Mouse (Mus musculus) embryonic facial prominence, embryonic 15.5 days (tissue): Measurements from ENCODE around the gene Aanat. TPM values are rescaled to one million over a fixed set of nuclear protein-coding genes. Genes with fewer than 3 reads are reported as not detected.

Source experiments
- ATAC-seq: fragments of 200-750 bp; cut with Nextera tagmentation; 2 replicates; pipeline ENCODE4 v1.8.0; 2017; ENCODE audit warnings: low read depth, moderate TSS enrichment; ENCODE audit not compliant: insufficient number of reproducible peaks, low FRiP score, low TSS enrichment
- H3K27ac ChIP-seq: fragments of 300-500 bp; sonication (generic); replicated peaks from 2 replicates; pipeline ENCODE4 v1.5.1; 2015; ENCODE audit warnings: mild to moderate bottlenecking, inconsistent platforms
- H3K27me3 ChIP-seq: fragments of 300-500 bp; sonication (generic); 2 replicates; pipeline ENCODE4 v1.6.1; 2015; ENCODE audit warnings: inconsistent platforms
- H3K36me3 ChIP-seq: fragments of 300-500 bp; sonication (generic); 2 replicates; pipeline ENCODE4 v1.6.1; 2015; ENCODE audit warnings: mild to moderate bottlenecking, inconsistent platforms
- H3K4me1 ChIP-seq: fragments of 300-500 bp; sonication (generic); 2 replicates; pipeline ENCODE4 v1.6.1; 2015; ENCODE audit warnings: inconsistent platforms
- H3K4me2 ChIP-seq: fragments of 300-500 bp; sonication (generic); replicated peaks from 2 replicates; pipeline ENCODE4 v1.6.1; 2015; ENCODE audit warnings: mild to moderate bottlenecking, inconsistent platforms
- H3K4me3 ChIP-seq: fragments of 300-500 bp; sonication (generic); replicated peaks from 2 replicates; pipeline ENCODE4 v1.5.1; 2015; ENCODE audit warnings: mild to moderate bottlenecking, inconsistent platforms
- H3K9ac ChIP-seq: fragments of 300-500 bp; sonication (generic); 2 replicates; pipeline ENCODE4 v1.6.1; 2015; ENCODE audit warnings: inconsistent platforms
- H3K9me3 ChIP-seq: fragments of 300-500 bp; sonication (generic); replicated peaks from 2 replicates; pipeline ENCODE4 v1.6.1; 2016; ENCODE audit warnings: inconsistent platforms
- WGBS: fragments of 180-500 bp; shearing (Covaris S2); methylation state at CpG from one replicate; pipeline ENCODE4 v1.1.7; 2015; 5-methylcytosine and 5-hydroxymethylcytosine counted together
- polyA plus RNA-seq: library from polyadenylated mRNA; unstranded; fragments of >200 nt; fragmentation: Nextera tagmentation; extraction: Ambion mirVana; gene quantifications from 2 replicates; pipeline ENCODE4 v1.2.1, GENCODE M21; 2015

The Aanat gene
- polyA plus RNA-seq, 1 experiment from 2014 or later = not detected

DNA sequence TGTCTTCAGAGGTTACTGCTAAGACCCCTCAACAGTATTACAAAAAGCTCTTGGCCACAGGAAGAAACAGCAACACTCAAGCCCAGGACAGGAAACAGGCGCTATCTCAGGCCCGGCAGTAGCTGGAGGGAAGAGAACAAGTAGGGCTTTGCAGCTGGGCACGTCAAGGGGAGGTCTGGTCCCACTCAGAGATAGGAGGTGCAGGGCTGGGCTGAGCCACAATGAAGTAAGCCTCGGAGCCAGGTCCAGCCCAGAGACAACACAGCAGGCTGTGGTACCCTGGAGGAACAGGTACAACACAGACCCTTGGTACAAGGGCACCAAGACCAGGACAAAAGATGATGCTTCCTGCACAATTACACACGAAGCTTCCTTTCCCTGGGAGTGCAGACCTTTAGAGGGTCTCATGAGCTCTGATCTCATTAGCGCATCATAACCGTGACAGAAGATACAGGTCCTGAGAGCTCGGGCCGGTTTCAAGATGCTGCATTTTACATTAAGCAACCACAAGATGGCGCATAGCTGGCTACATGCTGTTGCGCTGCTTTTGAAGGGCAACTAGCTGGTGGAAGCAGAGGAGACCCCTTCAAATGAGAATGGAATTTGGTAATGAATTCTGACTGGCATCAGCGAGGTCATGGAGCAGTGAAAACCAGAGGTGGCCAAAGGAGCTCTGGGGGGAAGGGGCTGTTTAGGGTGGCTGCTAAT is 31.9 kb upstream of the Aanat start:
- 40% methylated on average over 12 of the region's 12 CpGs for WGBS
- Histone ChIP-seq H3K27ac (no peak overlapping the region), H3K36me3 (peaks cover 4% of the 10 kb centered on the region; the same call in 1 of the 2 replicates), H3K9ac (no peak overlapping the region), H3K4me2 (no peak overlapping the region), H3K4me1 (peaks cover 30% of the 10 kb centered on the region), H3K27me3 (no peaks in the 10 kb centered on the region), H3K4me3 (no peak overlapping the region), H3K9me3 (no peaks in the 10 kb centered on the region)
- no peak for ATAC-seq

DNA sequence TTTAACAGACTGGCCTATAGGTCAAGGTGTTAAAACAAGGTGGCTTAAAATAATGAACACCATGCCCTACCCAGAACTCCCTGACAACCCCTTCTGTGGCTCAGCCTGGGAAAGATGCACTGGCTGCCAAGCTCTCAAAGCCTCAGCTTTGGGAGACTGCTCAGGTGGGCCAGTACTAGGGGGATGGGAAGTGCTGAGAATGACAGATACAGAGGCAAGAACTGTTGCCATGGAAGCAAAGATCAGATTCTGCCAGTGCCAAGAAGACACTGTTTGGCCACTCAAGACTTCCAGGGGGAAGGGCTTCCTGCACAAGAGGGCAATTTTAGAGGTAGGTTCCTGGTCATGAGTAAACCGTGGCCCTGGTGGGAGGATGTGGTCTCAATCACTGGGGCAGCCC is 30.7 kb upstream of the Aanat start:
- ATAC-seq = no peak
- H3K9me3 ChIP-seq = no peaks in the 10 kb centered on the region
- H3K27ac ChIP-seq = no peak overlapping the region
- H3K4me2 ChIP-seq = no peak overlapping the region
- no peaks in the 10 kb centered on the region for H3K27me3 ChIP-seq
- peaks cover 4% of the 10 kb centered on the region; the same call in 1 of the 2 replicates for H3K36me3 ChIP-seq
- H3K4me1 ChIP-seq = peaks cover 21% of the 10 kb centered on the region
- H3K4me3 ChIP-seq = no peak overlapping the region
- H3K9ac ChIP-seq = no peak overlapping the region
- 63% methylated on average over 1 of the region's 1 CpGs for WGBS

- ATAC-seq = no peak
- Histone ChIP-seq H3K4me1 (peaks cover 13% of the 10 kb centered on the region), H3K27ac (no peak overlapping the region), H3K9me3 (no peaks in the 10 kb centered on the region), H3K36me3 (peaks cover 4% of the 10 kb centered on the region; the same call in 1 of the 2 replicates), H3K4me3 (no peak overlapping the region), H3K9ac (no peak overlapping the region), H3K4me2 (no peak overlapping the region), H3K27me3 (no peaks in the 10 kb centered on the region)
- 58% methylated on average over 6 of the region's 6 CpGs for WGBS
These were observed 29.9 kb upstream of the Aanat start for GRCm38 (mm10) chr11:116556308-116556707.

- H3K9ac ChIP-seq = no peak overlapping the region
- ATAC-seq = no peak
- peaks cover 14% of the 10 kb centered on the region for H3K4me1 ChIP-seq
- H3K36me3 ChIP-seq = no peaks in the 10 kb centered on the region
- no peak overlapping the region for H3K4me2 ChIP-seq
- H3K4me3 ChIP-seq = no peak overlapping the region
- 61% methylated on average over 7 of the region's 7 CpGs for WGBS
- H3K27ac ChIP-seq = no peak overlapping the region
- no peaks in the 10 kb centered on the region for H3K9me3 ChIP-seq
- H3K27me3 ChIP-seq = no peaks in the 10 kb centered on the region
These were observed 20.8 kb upstream of the Aanat start for GRCm38 (mm10) chr11:116565283-116566041.

- no peak overlapping the region for H3K9ac ChIP-seq
- H3K9me3 ChIP-seq = no peaks in the 10 kb centered on the region
- ATAC-seq = no peak
- no peak overlapping the region for H3K4me2 ChIP-seq
- H3K27me3 ChIP-seq = no peaks in the 10 kb centered on the region
- H3K4me1 ChIP-seq = peaks cover 21% of the 10 kb centered on the region
- WGBS = 59% methylated on average over 8 of the region's 8 CpGs
- H3K36me3 ChIP-seq = no peaks in the 10 kb centered on the region
- H3K4me3 ChIP-seq = no peak overlapping the region
- H3K27ac ChIP-seq = no peak overlapping the region
These were observed 18.7 kb upstream of the Aanat start for GRCm38 (mm10) chr11:116567531-116567930.

DNA sequence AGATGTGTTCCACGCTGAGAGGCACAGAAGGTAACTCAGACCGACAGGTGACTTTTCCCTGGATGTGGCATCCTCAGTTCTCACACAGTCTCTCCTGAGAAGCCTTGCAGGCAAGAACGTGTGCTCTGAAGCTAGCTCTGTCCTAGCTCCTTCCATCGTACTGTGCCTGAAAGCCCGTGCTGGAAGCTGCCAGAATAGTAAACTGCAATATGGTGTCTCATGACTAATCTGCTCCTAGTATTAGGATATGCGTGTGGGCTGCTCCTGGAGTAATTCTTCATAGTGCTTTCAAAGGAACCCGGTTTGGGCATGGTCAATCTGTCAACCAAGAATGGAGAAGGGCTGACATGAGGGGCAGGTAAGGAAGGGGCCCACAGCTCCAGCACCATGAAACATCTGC is 15.4 kb upstream of the Aanat start:
- 81% methylated on average over 7 of the region's 7 CpGs for WGBS
- no peak for ATAC-seq

DNA sequence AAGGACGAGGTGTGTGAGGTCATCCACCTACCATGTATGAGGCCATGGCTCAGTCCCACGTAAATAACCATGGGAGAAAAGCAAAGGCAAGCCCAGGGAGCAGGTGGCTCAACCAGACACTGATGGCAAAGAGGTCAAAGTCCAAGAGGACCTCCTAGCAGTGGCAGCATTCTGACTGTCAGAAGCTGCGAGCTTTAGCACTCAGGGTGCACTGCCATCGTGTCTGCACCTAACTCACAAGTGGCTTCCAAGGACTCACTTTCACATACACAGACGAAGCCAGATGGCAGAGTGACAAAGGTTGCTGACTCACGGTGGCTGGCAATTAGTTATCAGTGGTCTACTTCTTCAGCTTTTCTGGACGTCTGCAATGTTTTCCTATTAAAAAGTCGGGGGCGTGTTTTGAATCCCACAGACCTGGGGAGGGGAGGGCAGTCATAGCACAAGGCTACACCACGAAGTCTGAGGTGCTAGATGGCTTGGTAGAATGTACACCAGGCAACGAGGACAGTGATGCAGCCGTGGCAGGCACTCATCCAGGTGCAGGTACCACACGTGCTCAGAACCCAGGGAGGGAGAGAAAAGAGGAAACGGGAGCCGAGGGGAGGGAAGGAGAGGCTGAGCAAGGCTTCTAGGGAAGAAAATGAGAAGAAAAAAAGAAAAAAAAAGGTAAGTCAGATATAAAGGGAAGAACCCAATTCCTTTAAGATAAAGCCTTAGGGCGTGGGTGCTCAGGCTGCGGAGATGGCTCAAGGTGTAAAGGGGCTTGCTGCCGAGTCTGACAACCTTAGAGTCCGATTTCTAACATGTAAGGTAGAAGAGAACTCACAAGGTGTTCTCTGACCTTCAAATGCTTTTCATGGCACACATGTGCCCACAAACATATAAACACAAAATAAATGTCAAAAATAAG is 14.2 kb upstream of the Aanat start:
- H3K27me3 ChIP-seq = no peaks in the 10 kb centered on the region
- 0 out of 2 replicates have a peak overlapping the region, but pooled peaks have one; percentile 18 for H3K27ac ChIP-seq
- H3K4me3 ChIP-seq = no peak overlapping the region
- ATAC-seq = no peak
- no peaks in the 10 kb centered on the region for H3K9me3 ChIP-seq
- peaks cover 53% of the 10 kb centered on the region for H3K4me1 ChIP-seq
- no peaks in the 10 kb centered on the region for H3K36me3 ChIP-seq
- no peak overlapping the region for H3K4me2 ChIP-seq
- WGBS = 81% methylated on average over 19 of the region's 19 CpGs
- no peak overlapping the region for H3K9ac ChIP-seq

More for the DNA sequence above, 15.4 kb upstream of the Aanat start:
- Histone ChIP-seq H3K9me3 (no peaks in the 10 kb centered on the region), H3K27ac (no peak overlapping the region), H3K36me3 (no peaks in the 10 kb centered on the region), H3K9ac (no peak overlapping the region), H3K4me3 (no peak overlapping the region), H3K27me3 (no peaks in the 10 kb centered on the region), H3K4me1 (peaks cover 43% of the 10 kb centered on the region), H3K4me2 (no peak overlapping the region)

- H3K4me1 ChIP-seq = peaks cover 48% of the 10 kb centered on the region
- H3K9me3 ChIP-seq = no peaks in the 10 kb centered on the region
- no peak for ATAC-seq
- H3K4me3 ChIP-seq = no peak overlapping the region
- no peaks in the 10 kb centered on the region for H3K36me3 ChIP-seq
- H3K27ac ChIP-seq = 0 out of 2 replicates have a peak overlapping the region, but pooled peaks have one; percentile 18
- no peak overlapping the region for H3K4me2 ChIP-seq
- no peaks in the 10 kb centered on the region for H3K27me3 ChIP-seq
- WGBS = 42% methylated on average over 12 of the region's 12 CpGs
- H3K9ac ChIP-seq = no peak overlapping the region
These were observed 13.3 kb upstream of the Aanat start for GRCm38 (mm10) chr11:116572756-116573543.

- ATAC-seq = no peak
- H3K4me3 ChIP-seq = no peak overlapping the region
- no peaks in the 10 kb centered on the region for H3K9me3 ChIP-seq
- H3K4me1 ChIP-seq = peaks cover 47% of the 10 kb centered on the region
- 58% methylated on average over 6 of the region's 6 CpGs for WGBS
- H3K27ac ChIP-seq = no peak overlapping the region
- H3K27me3 ChIP-seq = no peaks in the 10 kb centered on the region
- no peaks in the 10 kb centered on the region for H3K36me3 ChIP-seq
- no peak overlapping the region for H3K9ac ChIP-seq
- H3K4me2 ChIP-seq = no peak overlapping the region
These were observed 11.7 kb upstream of the Aanat start for GRCm38 (mm10) chr11:116574486-116574885.

DNA sequence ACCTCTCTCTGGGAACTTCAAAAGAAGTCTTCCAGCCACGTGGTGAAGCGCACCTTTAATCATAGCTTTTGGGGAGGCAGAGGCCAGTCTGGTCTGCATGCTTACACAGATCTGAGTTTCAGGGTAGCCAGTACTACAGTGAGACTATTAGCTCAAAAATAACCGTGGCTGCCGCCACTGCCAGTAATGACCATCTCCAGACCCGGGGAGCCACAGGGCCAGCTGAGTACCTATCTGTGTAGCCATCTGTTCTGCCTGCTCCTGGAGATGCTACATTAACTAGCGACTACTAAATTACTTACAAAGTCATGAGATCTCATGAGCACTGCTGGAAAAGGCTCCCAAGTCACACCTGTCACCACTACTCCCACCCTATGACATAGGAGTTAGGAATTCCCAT is 11.2 kb upstream of the Aanat start:
- Histone ChIP-seq H3K36me3 (no peaks in the 10 kb centered on the region), H3K9me3 (no peaks in the 10 kb centered on the region), H3K4me2 (no peak overlapping the region), H3K27me3 (no peaks in the 10 kb centered on the region), H3K27ac (no peak overlapping the region), H3K9ac (no peak overlapping the region), H3K4me3 (no peak overlapping the region), H3K4me1 (peaks cover 51% of the 10 kb centered on the region)
- ATAC-seq = no peak
- WGBS = 68% methylated on average over 6 of the region's 6 CpGs
